Mouse (Mus musculus): Measurements from ENCODE around the gene Gm3646.

The Gm3646 gene

GRCm38 (mm10) chr1:39779111-39779980 lies 25.8 kb downstream of the Gm3646 start:
- no peak for DNase-seq (ENCODE audit: low read depth)

GRCm38 (mm10) chr1:39773991-39774729 lies 31.0 kb downstream of the Gm3646 start:
- DNase-seq (ENCODE audit: low read depth): no peak

- DNase-seq (ENCODE audit: low read depth): no peak
Observed at GRCm38 (mm10) chr1:39773551-39773950, 31.6 kb downstream of the Gm3646 start.

GRCm38 (mm10) chr1:39772401-39773095 lies 32.6 kb downstream of the Gm3646 start:
- no peak for DNase-seq (ENCODE audit: low read depth)

GRCm38 (mm10) chr1:39770436-39770835 lies 34.7 kb downstream of the Gm3646 start:
- DNase-seq (ENCODE audit: low read depth): peak; percentile 15

GRCm38 (mm10) chr1:39768017-39768416 lies 37.1 kb downstream of the Gm3646 start:
- peak; percentile 25 for DNase-seq (ENCODE audit: low read depth)

GRCm38 (mm10) chr1:39765854-39766493 lies 39.2 kb downstream of the Gm3646 start:
- DNase-seq (ENCODE audit: low read depth): no peak

- DNase-seq (ENCODE audit: low read depth): peak; percentile 97
Observed at GRCm38 (mm10) chr1:39762025-39762370, 43.1 kb downstream of the Gm3646 start.

- DNase-seq (ENCODE audit: low read depth): peak; percentile 91
Observed at GRCm38 (mm10) chr1:39761211-39762024, 43.7 kb downstream of the Gm3646 start.

- peak; percentile 61 for DNase-seq (ENCODE audit: low read depth)
Observed at GRCm38 (mm10) chr1:39760181-39760715, 44.9 kb downstream of the Gm3646 start.

GRCm38 (mm10) chr1:39759231-39760175 lies 45.6 kb downstream of the Gm3646 start:
- peak; percentile 85 for DNase-seq (ENCODE audit: low read depth)

- DNase-seq (ENCODE audit: low read depth): peak; percentile 55
Observed at GRCm38 (mm10) chr1:39758244-39758643, 46.9 kb downstream of the Gm3646 start.

GRCm38 (mm10) chr1:39756952-39757351 lies 48.2 kb downstream of the Gm3646 start:
- DNase-seq (ENCODE audit: low read depth): peak; percentile 24

GRCm38 (mm10) chr1:39754224-39754957 lies 50.7 kb downstream of the Gm3646 start:
- peak; percentile 70 for DNase-seq (ENCODE audit: low read depth)

Measured in NIH3T3 (cell line).